Mouse (Mus musculus) heart, adult 2 months (tissue): ENCODE measurements at regions not wholly inside any gene's neighbourhood (a gene's known extent, or its start where the extent isn't known, plus 50 kb on each side); places are given as distances from the start of the nearest gene placed in this dataset.
A peak's percentile ranks its signal among the peaks of the same experiment; 100 is the strongest.

Experiments used
- DNase-seq, 2 experiments: peaks; one replicate each; pipeline ENCODE4 v3.0.0; 2021
- H3K27ac ChIP-seq: fragments of 200-600 bp; 2 replicates; pipeline ENCODE4 v1.8.1; 2022
- H3K27me3 ChIP-seq: fragments of 200-500 bp; 2 replicates; pipeline ENCODE4 v1.6.1; 2012; ENCODE audit warnings: mild to moderate bottlenecking, low read length, inconsistent platforms, mixed read lengths; ENCODE audit not compliant: control insufficient read depth, insufficient read depth
- H3K36me3 ChIP-seq: fragments of 200-500 bp; 2 replicates; pipeline ENCODE4 v1.6.1; 2012; ENCODE audit warnings: low read length, inconsistent platforms; ENCODE audit not compliant: control insufficient read depth, insufficient read depth
- H3K4me1 ChIP-seq: fragments of 200-500 bp; 2 replicates; pipeline ENCODE4 v1.6.1; 2011; ENCODE audit warnings: low read length; ENCODE audit not compliant: control insufficient read depth, insufficient read depth
- H3K4me3 ChIP-seq: fragments of 200-600 bp; 2 replicates; pipeline ENCODE4 v1.8.1; 2022
- H3K79me2 ChIP-seq: fragments of 200-500 bp; replicated peaks from 2 replicates; pipeline ENCODE4 v1.6.1; 2012; ENCODE audit warnings: mild to moderate bottlenecking, inconsistent platforms, low read length, moderate library complexity, mixed read lengths; ENCODE audit not compliant: control insufficient read depth, insufficient read depth
- H3K9ac ChIP-seq: fragments of 200-500 bp; 2 replicates; pipeline ENCODE4 v1.6.1; 2012; ENCODE audit warnings: low read depth, mild to moderate bottlenecking, control low read depth, inconsistent platforms, low read length, mixed read lengths
- CTCF ChIP-seq: fragments of 200-600 bp; IDR thresholded peaks from 2 replicates; pipeline ENCODE4 v1.8.1; 2022; ENCODE audit warnings: antibody characterized with exemption, mild to moderate bottlenecking, moderate library complexity
- EP300 ChIP-seq: fragments of 200-500 bp; IDR thresholded peaks from 2 replicates; pipeline ENCODE4 v1.6.1; 2011; ENCODE audit warnings: low read depth, low read length, control low read depth; ENCODE audit not compliant: insufficient read depth
- POLR2A ChIP-seq: fragments of 200-500 bp; IDR thresholded peaks from 2 replicates; pipeline ENCODE4 v1.6.1; 2011; ENCODE audit warnings: mild to moderate bottlenecking, low read depth, low read length, control low read depth; ENCODE audit not compliant: insufficient read depth
- WGBS: fragments of 180-500 bp; shearing (Covaris S2); methylation state at CpG from one replicate; pipeline ENCODE4 v1.1.7; 2018; 5-methylcytosine and 5-hydroxymethylcytosine counted together
- intact Hi-C: fragments of 180-260 bp; cut with DNase I; formaldehyde crosslinking; loops from one replicate; pipeline ENCODE4 v1.15.1; 2025

DNA sequence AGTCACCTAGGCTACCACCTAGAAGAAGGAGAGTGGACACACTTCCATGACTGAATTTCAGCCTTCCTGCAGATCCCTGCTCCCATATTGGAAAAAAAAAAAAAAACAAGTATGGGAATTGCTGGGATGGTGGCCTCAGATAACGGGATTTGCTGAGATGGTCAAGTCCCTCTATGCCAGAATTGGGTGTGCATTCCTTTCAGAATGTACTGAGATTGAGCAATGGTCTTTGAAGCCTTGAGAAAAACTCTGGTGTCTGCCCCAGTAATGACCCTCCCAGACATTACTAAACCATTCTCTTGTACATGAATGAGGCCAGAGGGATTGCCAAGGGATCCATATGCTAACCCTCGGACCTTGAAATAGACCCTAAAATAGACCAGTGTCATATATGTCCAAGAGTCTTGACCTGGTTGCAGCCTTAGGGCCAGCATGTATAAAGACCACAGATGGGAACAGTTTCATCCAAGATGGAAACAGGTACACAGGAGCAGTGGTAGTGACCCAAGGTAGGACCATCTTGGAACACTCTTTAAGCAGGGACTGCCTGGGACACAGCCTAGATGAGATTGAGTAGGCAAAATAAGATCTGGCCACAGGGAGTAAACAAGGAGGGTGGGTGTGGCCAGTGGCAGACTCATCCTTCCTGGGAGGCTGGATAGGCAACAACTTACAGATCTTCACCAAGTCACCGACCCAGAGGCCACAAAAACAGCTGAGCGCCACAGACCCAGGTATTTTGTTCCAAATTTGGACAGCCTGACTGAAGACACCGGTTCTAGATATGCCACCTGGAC lies 882.9 kb upstream of the 9430069I07Rik start:
- intact Hi-C loops = no loop called here
- WGBS = 87% methylated on average over 5 of the region's 5 CpGs
- no peaks in the 10 kb centered on the region for H3K36me3 ChIP-seq
- H3K27ac ChIP-seq = no peak overlapping the region
- no peaks in the 10 kb centered on the region for H3K4me1 ChIP-seq
- H3K9ac ChIP-seq = no peak overlapping the region
- no peak for DNase-seq
- TF ChIP-seq POLR2A (no peak), EP300 (no peak), CTCF (no peak)
- no peak overlapping the region for H3K4me3 ChIP-seq
- no peaks in the 10 kb centered on the region for H3K27me3 ChIP-seq
- no peaks in the 10 kb centered on the region for H3K79me2 ChIP-seq

- DNase-seq = no peak
- no peaks in the 10 kb centered on the region for H3K79me2 ChIP-seq
- H3K4me1 ChIP-seq = no peaks in the 10 kb centered on the region
- 93% methylated on average over 1 of the region's 1 CpGs for WGBS
- H3K9ac ChIP-seq = no peak overlapping the region
- H3K27me3 ChIP-seq = no peaks in the 10 kb centered on the region
- intact Hi-C loops = no loop called here
- TF ChIP-seq CTCF (no peak), POLR2A (no peak), EP300 (no peak)
- no peaks in the 10 kb centered on the region for H3K36me3 ChIP-seq
- no peak overlapping the region for H3K4me3 ChIP-seq
- no peak overlapping the region for H3K27ac ChIP-seq
Observed at GRCm38 (mm10) chr15:35238691-35239090, 881.0 kb upstream of the 9430069I07Rik start.

DNA sequence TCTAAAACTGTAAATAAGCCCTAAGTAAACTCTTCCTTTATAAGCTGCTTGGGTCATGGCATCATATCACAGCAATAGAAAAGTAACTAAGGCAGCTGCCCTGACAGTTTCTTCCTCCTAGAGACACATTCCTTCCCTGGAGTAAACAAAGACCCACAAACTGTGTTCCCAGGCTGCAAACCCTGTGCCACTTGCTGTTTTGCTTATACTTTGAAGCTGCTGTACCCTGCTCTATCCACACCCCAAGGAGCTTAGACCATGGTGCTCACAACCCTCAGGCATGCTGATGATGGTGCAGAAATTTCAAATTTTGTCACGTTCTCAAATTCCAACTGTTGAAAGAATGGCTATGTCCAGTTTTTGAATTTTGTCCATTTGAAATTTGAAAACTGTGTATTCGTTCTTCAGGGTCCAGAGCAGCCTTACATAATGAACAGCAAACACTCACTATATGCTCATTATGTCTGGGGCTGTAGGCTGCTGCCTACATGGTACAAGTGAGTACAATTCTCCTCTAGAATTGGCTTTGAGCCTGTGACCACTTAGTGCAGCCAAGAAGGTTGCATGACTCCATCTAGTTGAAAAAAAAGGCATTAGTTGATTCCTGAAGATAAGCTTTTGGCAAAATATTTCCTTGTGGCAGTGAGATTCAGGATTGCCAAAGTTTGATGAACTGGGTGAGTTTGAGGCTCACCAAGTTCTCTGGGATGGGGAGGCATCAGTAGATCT lies 876.5 kb upstream of the 9430069I07Rik start:
- Histone ChIP-seq H3K27ac (no peak overlapping the region), H3K79me2 (no peaks in the 10 kb centered on the region), H3K9ac (no peak overlapping the region), H3K4me1 (no peaks in the 10 kb centered on the region), H3K27me3 (no peaks in the 10 kb centered on the region), H3K36me3 (no peaks in the 10 kb centered on the region), H3K4me3 (no peak overlapping the region)
- intact Hi-C loops = no loop called here
- 71% methylated on average over 2 of the region's 2 CpGs for WGBS
- DNase-seq = no peak
- no peak for TF ChIP-seq EP300
- TF ChIP-seq POLR2A = no peak
- no peak for TF ChIP-seq CTCF

GRCm38 (mm10) chr15:35229614-35230013 lies 871.9 kb upstream of the 9430069I07Rik start:
- WGBS = 80% methylated on average over 3 of the region's 3 CpGs
- Histone ChIP-seq H3K9ac (no peak overlapping the region), H3K79me2 (no peaks in the 10 kb centered on the region), H3K36me3 (no peaks in the 10 kb centered on the region), H3K27ac (no peak overlapping the region), H3K4me1 (no peaks in the 10 kb centered on the region), H3K4me3 (no peak overlapping the region), H3K27me3 (no peaks in the 10 kb centered on the region)
- no peak for DNase-seq
- TF ChIP-seq CTCF = peak; percentile 24; the same call in 1 of the 2 replicates
- TF ChIP-seq POLR2A = no peak
- intact Hi-C loops = no loop called here
